Mouse (Mus musculus): ENCODE measurements around the gene Mgat4a. TPM values are rescaled to one million over a fixed set of nuclear protein-coding genes. Genes with fewer than 3 reads are reported as not detected.

The Mgat4a gene
- total and polyA plus RNA-seq, 3 experiments = 4.5 to 11.8 (median 8.7) TPM

GRCm38 (mm10) chr1:37448361-37449095, 92.3 kb downstream of the Mgat4a start:
- intact Hi-C loops (cut with DNase I) = loop anchor here (1.0 kb wide), 1 partner anchor 191 kb away; no protein-coding TSS in a partner anchor
- no peaks in the 10 kb centered on the region for H3K79me2 ChIP-seq (replicated peaks; ENCODE audit: control insufficient read depth, insufficient read depth, low read length)
- H3K9ac ChIP-seq (ENCODE audit: low read depth, low read length) = no peak overlapping the region
- DNase-seq = peak; percentile 32 to 66
- no peaks in the 10 kb centered on the region for H3K36me3 ChIP-seq (ENCODE audit: control insufficient read depth, insufficient read depth, low read length)
- TF ChIP-seq CTCF (IDR thresholded peaks at IDR 0.05) = peak; percentile 82
- TF ChIP-seq EP300 (IDR thresholded peaks at IDR 0.05; ENCODE audit: insufficient read depth, low read depth, low read length) = no peak
- no peak overlapping the region for H3K4me3 ChIP-seq
- no peak overlapping the region for H3K27ac ChIP-seq
- H3K4me1 ChIP-seq (ENCODE audit: control insufficient read depth, insufficient read depth, low read length) = no peaks in the 10 kb centered on the region
- 72% methylated on average over 10 of the region's 10 CpGs for WGBS
- H3K27me3 ChIP-seq (ENCODE audit: control insufficient read depth, insufficient read depth, low read length) = no peaks in the 10 kb centered on the region

GRCm38 (mm10) chr1:37442848-37443835, 97.7 kb downstream of the Mgat4a start:
- no peak overlapping the region for H3K9ac ChIP-seq (ENCODE audit: low read depth, low read length)
- H3K27me3 ChIP-seq (ENCODE audit: control insufficient read depth, insufficient read depth, low read length) = no peaks in the 10 kb centered on the region
- WGBS = 89% methylated on average over 16 of the region's 16 CpGs
- DNase-seq = no peak
- intact Hi-C loops (cut with DNase I) = no loop called here
- H3K79me2 ChIP-seq (replicated peaks; ENCODE audit: control insufficient read depth, insufficient read depth, low read length) = no peaks in the 10 kb centered on the region
- H3K36me3 ChIP-seq (ENCODE audit: control insufficient read depth, insufficient read depth, low read length) = no peaks in the 10 kb centered on the region; the same call in 1 of the 2 replicates
- H3K27ac ChIP-seq = no peak overlapping the region
- H3K4me1 ChIP-seq (ENCODE audit: control insufficient read depth, insufficient read depth, low read length) = no peaks in the 10 kb centered on the region
- no peak for TF ChIP-seq EP300 (IDR thresholded peaks at IDR 0.05; ENCODE audit: insufficient read depth, low read depth, low read length)
- no peak for TF ChIP-seq POLR2A (IDR thresholded peaks at IDR 0.05; ENCODE audit: insufficient read depth, low read depth, low read length)
- no peak for TF ChIP-seq CTCF (IDR thresholded peaks at IDR 0.05)
- no peak overlapping the region for H3K4me3 ChIP-seq

GRCm38 (mm10) chr1:37436419-37436818, 104.4 kb downstream of the Mgat4a start:
- TF ChIP-seq POLR2A (IDR thresholded peaks at IDR 0.05; ENCODE audit: insufficient read depth, low read depth, low read length) = no peak
- 84% methylated on average over 3 of the region's 3 CpGs for WGBS
- Histone ChIP-seq H3K4me3 (no peak overlapping the region), H3K4me1 (ENCODE audit: control insufficient read depth, insufficient read depth, low read length) (no peaks in the 10 kb centered on the region), H3K27me3 (ENCODE audit: control insufficient read depth, insufficient read depth, low read length) (no peaks in the 10 kb centered on the region), H3K9ac (ENCODE audit: low read depth, low read length) (no peak overlapping the region), H3K36me3 (ENCODE audit: control insufficient read depth, insufficient read depth, low read length) (peaks cover 3% of the 10 kb centered on the region), H3K27ac (no peak overlapping the region), H3K79me2 (replicated peaks; ENCODE audit: control insufficient read depth, insufficient read depth, low read length) (no peaks in the 10 kb centered on the region)
- no peak for DNase-seq
- intact Hi-C loops (cut with DNase I) = no loop called here

GRCm38 (mm10) chr1:37430297-37430840, 110.4 kb downstream of the Mgat4a start:
- TF ChIP-seq POLR2A (IDR thresholded peaks at IDR 0.05; ENCODE audit: insufficient read depth, low read depth, low read length) (no peak), EP300 (IDR thresholded peaks at IDR 0.05; ENCODE audit: insufficient read depth, low read depth, low read length) (no peak), CTCF (IDR thresholded peaks at IDR 0.05) (no peak)
- Histone ChIP-seq H3K79me2 (replicated peaks; ENCODE audit: control insufficient read depth, insufficient read depth, low read length) (0 out of 2 replicates have a peak, but pooled peaks cover 2% of the 10 kb centered on the region), H3K27me3 (ENCODE audit: control insufficient read depth, insufficient read depth, low read length) (no peaks in the 10 kb centered on the region), H3K9ac (ENCODE audit: low read depth, low read length) (peak overlapping the region; percentile 94), H3K36me3 (ENCODE audit: control insufficient read depth, insufficient read depth, low read length) (peaks cover 5% of the 10 kb centered on the region), H3K27ac (peak overlapping the region; percentile 88), H3K4me3 (peak overlapping the region; percentile 87), H3K4me1 (ENCODE audit: control insufficient read depth, insufficient read depth, low read length) (peaks cover 10% of the 10 kb centered on the region)
- 1% methylated on average over 40 of the region's 40 CpGs for WGBS
- no peak for DNase-seq
- intact Hi-C loops (cut with DNase I) = no loop called here

- peak within 1 kb of the TSS; percentile 94 for H3K9ac ChIP-seq (ENCODE audit: low read depth, low read length)
- WGBS = 1% methylated on average over 57 of the region's 57 CpGs
- H3K4me1 ChIP-seq (ENCODE audit: control insufficient read depth, insufficient read depth, low read length) = peaks cover 10% of the 10 kb centered on the region
- TF ChIP-seq EP300 (IDR thresholded peaks at IDR 0.05; ENCODE audit: insufficient read depth, low read depth, low read length) (peak; percentile 91), POLR2A (IDR thresholded peaks at IDR 0.05; ENCODE audit: insufficient read depth, low read depth, low read length) (peak; percentile 82), CTCF (IDR thresholded peaks at IDR 0.05) (peak; percentile 52)
- 0 out of 2 replicates have a peak, but pooled peaks cover 2% of the 10 kb centered on the region for H3K79me2 ChIP-seq (replicated peaks; ENCODE audit: control insufficient read depth, insufficient read depth, low read length)
- H3K36me3 ChIP-seq (ENCODE audit: control insufficient read depth, insufficient read depth, low read length) = peaks cover 5% of the 10 kb centered on the region
- DNase-seq = peak; percentile 97
- intact Hi-C loops (cut with DNase I) = loop anchor here (10.0 kb wide), 1 partner anchor 445 kb away; the partner anchor contains the start of gene Lipt1
- peak within 1 kb of the TSS; percentile 87 for H3K4me3 ChIP-seq
- no peaks in the 10 kb centered on the region for H3K27me3 ChIP-seq (ENCODE audit: control insufficient read depth, insufficient read depth, low read length)
- peak within 1 kb of the TSS; percentile 88 for H3K27ac ChIP-seq
Measured at GRCm38 (mm10) chr1:37429366-37430296, 111.2 kb downstream of the Mgat4a start, which contains the start of the genes Coa5 and Unc50. Coa5 (minus strand) TSS chr1:37430103. Unc50 (plus strand) TSS chr1:37430139.
